Mouse (Mus musculus) v-Abl transformed pro-B cells (cell line): ENCODE data around the gene Hist1h2ae.

Experiments
- in situ Hi-C, 2 experiments: fragments of 400-800 bp; cut with MboI; formaldehyde crosslinking; loops; one replicate each; pipeline ENCODE4 v1.15.1; 2025; ENCODE audit not compliant: unreplicated experiment in 2 of 2

The Hist1h2ae gene

DNA sequence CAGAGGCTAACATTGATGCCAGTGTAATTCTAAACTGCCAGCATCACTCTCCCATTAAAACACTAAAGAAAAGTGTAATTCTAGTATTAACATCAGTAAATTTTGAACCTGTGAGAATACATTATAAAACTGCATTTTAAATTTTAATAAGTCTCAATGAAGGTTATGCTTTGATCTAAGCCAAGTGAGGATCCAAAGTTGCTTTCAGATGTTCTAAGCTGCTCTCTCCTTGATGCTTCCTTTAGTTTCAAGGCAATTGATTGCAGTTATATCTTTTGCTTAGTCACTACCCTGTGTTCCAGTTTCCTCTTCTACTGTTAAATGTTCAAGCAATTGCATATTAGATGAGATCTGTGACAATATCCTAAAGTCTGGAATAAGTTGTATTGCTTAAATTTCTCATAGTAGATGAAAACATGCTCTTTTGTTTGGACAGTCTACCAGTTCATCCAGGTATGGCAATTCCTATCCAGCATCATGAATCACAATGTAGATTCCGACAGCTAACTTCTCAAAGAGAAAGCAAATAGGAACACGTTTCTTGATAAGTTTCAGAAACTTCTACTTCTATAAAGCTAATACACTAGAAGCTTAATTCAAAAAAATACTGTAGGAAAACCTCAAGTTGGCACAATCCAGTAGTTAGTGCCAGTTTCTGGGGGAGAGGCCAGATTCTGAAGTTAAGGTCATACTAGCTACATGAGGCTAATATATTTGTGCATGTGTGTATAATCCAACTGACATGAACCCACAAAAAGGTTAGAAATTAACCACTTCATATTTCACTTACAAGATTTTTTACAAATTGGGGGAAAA is 1.4 kb upstream of the Hist1h2ae start:
- in situ Hi-C loops = loop anchor here in 1 of 2 experiments (25.0 kb wide), 1 partner anchor 840 kb away; no protein-coding TSS in a partner anchor

DNA sequence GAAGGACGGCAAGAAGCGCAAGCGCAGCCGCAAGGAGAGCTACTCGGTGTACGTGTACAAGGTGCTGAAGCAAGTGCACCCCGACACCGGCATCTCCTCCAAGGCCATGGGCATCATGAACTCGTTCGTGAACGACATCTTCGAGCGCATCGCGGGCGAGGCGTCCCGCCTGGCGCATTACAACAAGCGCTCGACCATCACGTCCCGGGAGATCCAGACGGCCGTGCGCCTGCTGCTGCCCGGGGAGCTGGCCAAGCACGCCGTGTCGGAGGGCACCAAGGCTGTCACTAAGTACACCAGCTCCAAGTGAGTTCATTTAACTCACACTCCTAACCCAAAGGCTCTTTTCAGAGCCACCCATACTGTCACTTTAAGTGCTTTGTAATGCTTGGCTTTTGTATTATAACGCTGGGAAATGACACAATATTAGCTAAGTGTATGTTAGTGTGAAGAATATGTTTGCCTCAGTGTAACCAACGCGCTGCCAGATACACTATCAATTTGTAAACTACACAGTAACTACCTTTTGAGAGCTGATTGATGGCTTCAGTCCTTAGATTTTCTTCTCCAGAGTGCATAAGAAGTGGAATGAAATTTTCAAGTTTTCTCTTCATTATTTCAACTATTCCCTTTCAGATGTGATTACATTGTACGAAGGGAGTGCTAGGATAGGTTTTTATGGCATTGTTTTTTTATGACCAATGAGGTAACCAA is 641 bp upstream of the Hist1h2ae start:
- in situ Hi-C loops = loop anchor here in 1 of 2 experiments (25.0 kb wide), 1 partner anchor 841 kb away; no protein-coding TSS in a partner anchor

DNA sequence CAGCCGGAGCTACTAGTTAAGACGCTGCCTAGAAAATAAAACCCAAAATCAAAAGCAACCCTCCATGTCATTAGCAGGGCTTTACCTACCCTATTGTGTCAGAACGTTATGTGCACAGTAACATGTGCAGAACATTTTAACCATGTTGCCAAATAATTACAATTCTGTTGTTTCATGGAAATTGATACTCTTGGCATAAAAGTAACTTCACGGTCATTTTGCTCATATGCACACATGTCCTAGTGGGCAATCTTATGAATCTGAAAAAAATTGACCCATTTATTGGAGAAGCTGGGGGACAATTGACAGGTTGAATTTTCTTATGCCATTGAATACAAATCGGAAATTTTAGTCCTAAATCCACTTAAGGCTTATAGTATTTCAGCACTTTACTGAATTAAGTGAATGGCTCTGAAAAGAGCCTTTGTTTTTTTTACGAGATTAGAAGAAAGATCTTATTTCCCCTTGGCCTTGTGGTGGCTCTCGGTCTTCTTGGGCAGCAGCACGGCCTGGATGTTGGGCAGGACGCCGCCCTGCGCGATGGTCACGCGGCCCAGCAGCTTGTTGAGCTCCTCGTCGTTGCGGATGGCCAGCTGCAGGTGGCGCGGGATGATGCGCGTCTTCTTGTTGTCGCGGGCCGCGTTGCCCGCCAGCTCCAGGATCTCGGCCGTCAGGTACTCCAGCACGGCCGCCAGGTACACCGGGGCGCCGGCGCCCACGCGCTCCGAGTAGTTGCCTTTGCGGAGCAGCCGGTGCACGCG is 579 bp downstream of the Hist1h2ae start:
- in situ Hi-C loops = loop anchor here in 1 of 2 experiments (25.0 kb wide), 1 partner anchor 842 kb away; no protein-coding TSS in a partner anchor

DNA sequence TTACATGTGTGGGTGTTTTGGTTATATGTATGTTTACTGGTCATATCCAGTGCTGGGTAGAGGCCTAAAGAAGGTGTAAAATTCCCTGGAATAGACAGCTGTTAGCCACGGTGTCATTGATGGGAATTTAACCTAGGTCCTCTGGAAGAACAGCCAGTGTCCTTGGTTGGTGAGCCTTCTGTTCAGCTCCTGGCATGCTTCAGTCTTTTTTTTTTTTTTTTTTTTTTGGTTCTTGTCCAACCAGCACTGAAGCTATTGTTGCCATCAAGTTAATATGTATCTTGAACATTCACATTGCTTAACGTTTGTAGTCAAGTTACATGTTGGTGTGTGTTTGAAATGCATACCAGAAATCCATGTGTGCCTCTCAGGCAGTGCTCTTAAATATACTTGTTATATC is 6.5 kb downstream of the Hist1h2ae start:
- in situ Hi-C loops = loop anchor here in 1 of 2 experiments (25.0 kb wide), 1 partner anchor 848 kb away; no protein-coding TSS in a partner anchor

DNA sequence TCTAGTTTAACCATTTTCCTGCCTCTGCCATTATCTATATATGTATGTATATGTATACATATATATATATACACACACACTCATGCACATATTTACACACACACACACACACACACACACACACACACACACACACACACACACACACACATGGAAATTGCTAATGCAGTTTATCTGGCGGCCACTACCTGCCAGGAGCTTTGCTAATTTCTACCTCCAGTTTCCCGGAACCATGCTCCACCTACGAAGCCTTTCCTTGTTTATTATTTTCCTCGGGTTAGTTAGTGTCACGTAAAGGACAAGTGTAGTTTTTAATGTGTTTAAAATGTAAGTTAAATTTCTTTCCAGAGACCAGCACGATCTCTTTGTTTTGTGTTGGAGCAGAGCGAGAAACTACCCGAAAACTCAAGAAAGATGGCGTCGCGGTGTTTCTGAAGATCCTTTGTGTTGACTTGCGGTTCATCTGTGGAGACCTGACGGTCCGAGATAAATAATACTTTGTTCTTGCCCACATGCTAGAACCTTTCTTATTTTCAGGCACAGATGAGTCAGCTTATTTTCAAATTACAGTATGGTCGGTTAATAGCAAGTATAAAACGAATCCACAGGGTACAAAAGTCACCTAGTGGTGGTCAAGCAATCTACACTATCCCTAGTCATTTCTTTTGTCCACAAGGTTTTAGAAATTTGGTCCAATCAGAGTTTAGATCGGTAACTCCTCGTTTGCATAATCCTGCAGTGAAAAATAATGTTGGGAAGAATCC is 8.1 kb downstream of the Hist1h2ae start:
- in situ Hi-C loops = loop anchor here in 1 of 2 experiments (25.0 kb wide), 1 partner anchor 849 kb away; no protein-coding TSS in a partner anchor

DNA sequence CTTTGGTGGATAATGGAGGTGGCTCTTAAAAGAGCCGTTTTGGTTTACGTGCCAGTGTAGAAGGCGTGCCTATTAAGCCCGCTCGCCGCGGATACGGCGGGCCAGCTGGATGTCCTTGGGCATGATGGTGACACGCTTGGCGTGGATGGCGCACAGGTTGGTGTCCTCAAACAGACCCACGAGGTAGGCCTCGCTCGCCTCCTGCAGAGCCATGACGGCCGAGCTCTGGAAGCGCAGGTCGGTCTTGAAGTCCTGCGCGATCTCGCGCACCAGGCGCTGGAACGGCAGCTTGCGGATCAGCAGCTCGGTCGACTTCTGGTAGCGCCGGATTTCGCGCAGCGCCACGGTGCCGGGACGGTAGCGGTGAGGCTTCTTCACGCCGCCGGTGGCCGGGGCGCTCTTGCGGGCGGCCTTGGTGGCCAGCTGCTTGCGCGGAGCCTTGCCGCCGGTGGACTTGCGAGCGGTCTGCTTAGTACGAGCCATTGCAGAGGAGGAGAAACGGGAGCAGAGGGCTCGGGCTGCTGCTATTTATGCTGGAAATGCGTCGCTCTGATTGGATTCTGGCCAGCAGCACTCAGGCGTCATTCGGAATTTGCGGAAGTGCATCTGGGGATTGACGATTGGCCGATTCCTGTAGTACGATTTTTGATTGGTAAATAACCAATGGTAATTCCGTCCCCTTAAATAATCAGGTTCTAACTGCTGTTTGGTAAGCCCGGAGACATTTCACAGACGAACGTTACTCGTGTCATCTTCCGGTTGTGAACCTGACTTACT is 8.9 kb downstream of the Hist1h2ae start, which contains the start of gene Hist1h3e:
Hist1h3e (minus strand) TSS at position 487 of the 777 bp plus-strand sequence.
- in situ Hi-C loops = loop anchor here in 1 of 2 experiments (25.0 kb wide), 1 partner anchor 850 kb away; no protein-coding TSS in a partner anchor

DNA sequence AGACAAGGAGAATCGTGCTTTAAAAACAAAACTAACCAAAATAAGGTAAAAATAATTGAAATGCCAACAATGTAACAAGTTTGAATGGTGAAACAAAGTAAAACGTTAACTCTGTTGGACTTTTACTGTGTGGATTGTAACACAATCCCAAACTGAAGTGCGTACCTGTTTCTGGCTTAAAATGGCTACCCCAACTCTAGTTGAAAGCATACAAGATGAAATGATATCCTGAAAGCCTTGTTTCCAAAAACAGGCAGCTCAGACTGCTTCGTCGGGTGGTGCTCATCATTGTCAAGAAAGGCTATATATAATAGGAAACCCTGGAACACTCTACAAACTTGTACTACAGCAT is 9.5 kb downstream of the Hist1h2ae start:
- in situ Hi-C loops = loop anchor here in 1 of 2 experiments (25.0 kb wide), 1 partner anchor 851 kb away; no protein-coding TSS in a partner anchor

DNA sequence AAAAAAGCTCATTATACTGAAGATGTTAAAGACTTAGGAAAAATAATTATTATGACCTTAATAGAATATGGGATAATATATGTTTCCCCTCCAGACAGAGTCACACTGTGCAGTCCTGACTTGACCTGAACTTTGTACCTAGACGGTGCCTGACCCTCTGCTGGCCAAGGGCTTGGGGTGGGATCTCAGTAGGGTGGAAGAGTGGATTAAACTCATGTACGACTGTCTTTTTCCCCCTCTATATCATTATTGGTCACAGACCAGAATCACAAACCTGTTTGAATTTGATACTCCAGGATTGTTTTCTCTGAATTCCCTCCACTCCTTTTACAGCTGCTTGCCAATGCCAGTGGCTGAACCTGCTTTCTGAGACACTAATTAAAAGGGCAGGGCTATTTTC is 10.3 kb downstream of the Hist1h2ae start:
- in situ Hi-C loops = loop anchor here in 1 of 2 experiments (25.0 kb wide), 1 partner anchor 852 kb away; no protein-coding TSS in a partner anchor

DNA sequence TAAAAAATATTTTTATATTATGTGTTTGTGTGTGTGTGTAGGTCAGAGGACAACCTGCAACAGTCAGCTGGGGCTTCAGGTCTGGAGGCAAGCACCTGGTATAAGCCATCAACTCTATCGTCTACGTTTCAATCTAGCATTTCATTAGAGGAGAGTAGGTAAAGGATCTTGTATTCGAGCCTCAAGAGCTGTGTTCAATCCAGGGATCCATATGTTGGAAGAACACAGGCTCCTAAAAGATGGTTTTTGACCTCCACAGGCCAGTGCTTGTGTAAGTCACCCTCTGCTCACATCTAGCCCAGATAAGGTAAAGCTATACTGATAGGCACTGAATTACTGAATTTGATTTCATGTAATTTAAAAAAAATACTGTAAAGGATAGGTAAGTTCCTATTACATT is 14.1 kb downstream of the Hist1h2ae start:
- in situ Hi-C loops = loop anchor here (10.0 to 25.0 kb wide), 4 partner anchors 138 to 1802 kb away; partner anchors contain the start of genes Hist1h1t (in 1 of the 2), Hist1h2ak (in 1 of the 2), Hist1h2bb (in 1 of the 2) and Hist1h2bn (in 1 of the 2)

DNA sequence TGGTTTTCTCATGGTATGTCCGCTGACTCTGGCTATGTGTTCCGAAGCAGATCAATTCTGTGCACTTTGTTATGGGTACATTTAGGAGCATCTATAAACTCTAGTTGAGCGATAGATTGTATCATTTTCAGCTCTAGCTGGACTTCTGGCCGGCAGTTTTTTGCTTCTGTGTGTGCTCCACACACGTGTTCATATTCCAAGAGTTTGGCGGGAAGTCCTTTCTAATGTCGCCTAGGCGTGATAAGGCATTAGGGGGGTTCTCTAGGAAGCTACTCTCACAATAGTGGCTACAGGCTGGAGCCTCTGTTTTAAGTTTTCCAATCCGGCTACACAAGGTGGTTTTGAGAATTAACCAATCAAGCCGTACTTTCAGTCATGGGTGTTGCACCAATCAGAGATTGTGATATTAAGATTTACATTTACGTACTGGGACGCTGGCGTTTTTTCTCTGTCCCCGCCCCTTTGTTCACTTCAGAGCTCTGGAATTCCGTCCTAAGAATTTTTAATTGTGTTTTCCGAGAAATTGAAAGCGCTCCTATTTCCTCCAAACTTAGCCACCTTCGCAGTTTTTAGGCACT is 15.1 kb downstream of the Hist1h2ae start:
- in situ Hi-C loops = loop anchor here (10.0 to 25.0 kb wide), 4 partner anchors 139 to 1801 kb away; partner anchors contain the start of genes Hist1h1t (in 1 of the 2), Hist1h2ak (in 1 of the 2), Hist1h2bb (in 1 of the 2) and Hist1h2bn (in 1 of the 2)

DNA sequence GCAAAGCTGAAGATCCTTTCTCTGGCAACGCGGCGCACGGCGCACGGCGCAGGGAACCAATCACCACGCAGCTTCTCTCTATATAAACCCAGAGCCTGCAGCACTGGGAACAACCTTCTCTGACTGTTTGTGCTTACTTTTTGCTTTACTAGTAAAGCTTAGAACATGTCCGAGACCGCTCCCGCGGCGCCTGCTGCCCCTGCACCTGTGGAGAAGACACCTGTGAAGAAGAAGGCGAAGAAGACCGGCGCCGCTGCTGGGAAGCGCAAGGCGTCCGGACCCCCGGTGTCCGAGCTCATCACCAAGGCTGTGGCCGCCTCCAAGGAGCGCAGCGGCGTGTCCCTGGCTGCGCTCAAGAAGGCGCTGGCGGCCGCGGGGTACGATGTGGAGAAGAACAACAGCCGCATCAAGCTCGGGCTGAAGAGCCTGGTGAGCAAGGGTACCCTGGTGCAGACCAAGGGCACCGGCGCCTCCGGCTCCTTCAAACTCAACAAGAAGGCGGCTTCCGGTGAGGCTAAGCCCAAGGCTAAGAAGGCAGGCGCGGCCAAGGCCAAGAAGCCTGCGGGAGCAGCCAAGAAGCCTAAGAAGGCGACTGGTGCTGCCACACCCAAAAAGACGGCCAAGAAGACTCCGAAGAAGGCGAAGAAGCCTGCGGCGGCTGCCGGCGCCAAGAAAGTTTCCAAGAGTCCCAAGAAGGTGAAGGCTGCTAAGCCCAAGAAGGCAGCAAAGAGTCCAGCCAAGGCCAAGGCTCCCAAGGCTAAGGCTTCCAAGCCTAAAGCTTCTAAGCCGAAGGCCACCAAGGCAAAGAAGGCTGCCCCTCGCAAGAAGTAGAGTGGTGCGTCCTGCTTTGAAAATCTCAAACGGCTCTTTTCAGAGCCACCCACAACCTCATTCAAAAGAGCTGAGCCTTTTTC is 15.8 kb downstream of the Hist1h2ae start:
- in situ Hi-C loops = loop anchor here (5.0 to 25.0 kb wide), 5 partner anchors 140 to 1800 kb away; partner anchors contain the start of genes Hist1h1t (in 1 of the 2), Hist1h2ak (in 1 of the 2), Hist1h2bb (in 1 of the 2) and Hist1h2bn (in 1 of the 2)

DNA sequence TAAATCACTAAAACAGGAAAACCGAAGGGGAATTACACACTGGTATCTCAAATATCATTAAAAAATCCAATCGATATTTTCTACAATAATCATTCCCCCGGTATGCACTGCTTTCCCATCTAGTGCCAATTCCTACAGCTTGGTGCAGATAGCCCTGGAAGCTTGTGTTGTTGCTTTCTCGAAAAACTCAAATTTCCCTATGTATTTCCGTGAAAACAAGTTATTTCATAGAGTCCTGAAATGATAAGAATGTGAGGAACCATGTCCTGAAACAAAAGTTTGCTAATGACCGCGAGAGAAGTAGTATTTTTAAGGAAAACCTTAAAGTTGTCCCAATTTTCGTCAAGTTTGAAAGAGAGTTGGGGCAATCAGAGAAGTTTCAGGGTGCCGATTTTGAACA is 16.6 kb downstream of the Hist1h2ae start:
- in situ Hi-C loops = loop anchor here (5.0 to 25.0 kb wide), 5 partner anchors 140 to 1800 kb away; partner anchors contain the start of genes Hist1h1t (in 1 of the 2), Hist1h2ak (in 1 of the 2), Hist1h2bb (in 1 of the 2) and Hist1h2bn (in 1 of the 2)

DNA sequence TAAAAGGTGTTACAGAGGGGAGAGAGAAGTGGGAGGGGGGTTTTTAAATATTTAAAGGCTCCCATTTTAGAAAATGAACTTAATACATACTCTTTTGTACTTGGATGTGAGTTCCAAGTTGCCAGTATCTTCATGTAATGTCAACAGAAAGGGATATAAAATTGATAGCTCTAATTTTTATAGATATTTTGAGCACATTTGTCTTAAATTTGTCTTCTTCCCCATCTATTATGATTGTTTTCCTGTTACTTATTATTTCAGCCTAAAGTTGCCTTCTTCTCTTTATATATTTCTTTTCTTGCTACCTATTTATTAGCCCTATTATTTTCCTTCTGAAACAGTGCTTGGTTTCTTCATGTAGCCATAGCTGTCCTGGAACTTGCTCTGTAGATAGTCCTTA is 18.1 kb downstream of the Hist1h2ae start, which contains the start of gene Hist1h1d:
Hist1h1d (plus strand) TSS at position 301 of the 400 bp plus-strand sequence.
- in situ Hi-C loops = loop anchor here (5.0 to 25.0 kb wide), 5 partner anchors 142 to 1798 kb away; partner anchors contain the start of genes Hist1h1t (in 1 of the 2), Hist1h2ak (in 1 of the 2), Hist1h2bb (in 1 of the 2) and Hist1h2bn (in 1 of the 2)

DNA sequence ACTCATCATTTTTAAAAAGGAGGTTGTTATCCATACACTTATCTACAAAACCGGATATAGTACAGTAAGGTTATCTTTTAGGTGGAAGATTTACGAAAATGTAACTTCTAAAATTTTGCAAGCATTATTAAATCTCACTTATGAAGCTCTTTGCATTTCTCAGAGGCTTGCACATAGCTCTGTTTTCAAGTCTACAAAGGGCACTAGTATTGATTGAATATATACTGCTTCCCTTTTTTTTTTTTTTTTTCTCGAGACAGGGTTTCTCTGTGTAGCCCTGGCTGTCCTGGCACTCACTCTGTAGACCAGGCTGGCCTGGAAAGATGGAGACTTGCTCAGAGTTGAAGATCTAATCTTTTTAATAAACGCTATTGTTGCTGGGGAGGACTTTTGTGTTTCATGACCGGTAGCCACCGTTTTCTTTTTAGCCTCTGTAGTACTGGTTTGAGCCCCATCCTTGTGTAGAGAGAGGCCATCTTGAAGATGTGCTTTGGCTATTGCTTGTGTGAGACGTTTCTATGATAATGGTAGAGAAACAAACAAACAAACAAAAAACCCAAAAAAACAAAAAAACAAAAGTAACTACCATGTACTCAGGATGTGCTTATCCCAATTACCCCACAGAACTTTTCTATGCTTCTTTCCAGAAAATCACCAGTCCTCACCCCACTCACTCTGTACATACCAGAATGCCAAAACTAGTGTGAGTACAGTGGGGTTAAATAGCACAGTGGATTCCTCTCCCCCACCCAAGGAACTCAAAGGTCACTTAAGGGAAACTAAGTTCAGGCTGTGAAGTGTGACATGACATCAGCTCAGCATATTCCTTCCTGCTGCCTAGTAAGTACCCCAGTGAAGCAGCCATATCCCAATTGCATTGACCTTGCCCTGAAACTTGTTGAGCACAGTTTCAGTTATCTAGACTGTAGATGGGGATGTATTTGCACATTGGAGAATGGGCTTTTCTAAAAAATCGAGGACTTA is 18.8 kb downstream of the Hist1h2ae start:
- in situ Hi-C loops = loop anchor here (5.0 to 25.0 kb wide), 5 partner anchors 143 to 1797 kb away; partner anchors contain the start of genes Hist1h1t (in 1 of the 2), Hist1h2ak (in 1 of the 2), Hist1h2bb (in 1 of the 2) and Hist1h2bn (in 1 of the 2)
